Mouse (Mus musculus): ENCODE results near the gene Snta1. TPM values are rescaled to one million over a fixed set of nuclear protein-coding genes. Genes with fewer than 3 reads are reported as not detected.

The Snta1 gene
- polyA plus RNA-seq, 1 experiment from 2014 or later: 28.1 TPM

DNA sequence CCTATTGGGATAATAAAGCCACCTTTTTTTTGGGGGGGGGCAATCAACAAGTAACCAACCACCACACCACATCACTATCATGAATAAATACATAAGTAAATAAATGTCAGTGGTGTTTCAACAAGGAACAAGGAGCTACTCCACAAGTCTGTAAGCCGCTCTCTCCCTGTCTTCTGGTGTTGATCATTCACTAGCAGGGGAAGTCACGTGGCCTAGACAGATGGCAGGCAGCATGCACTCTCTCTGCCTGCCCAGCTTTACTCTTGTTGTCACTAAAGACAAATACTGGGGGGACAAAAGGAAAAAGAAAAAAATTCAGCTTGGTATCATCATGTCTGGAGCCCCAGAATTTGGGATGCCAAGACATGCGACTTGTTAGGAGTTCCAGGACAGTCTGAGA, 25.5 kb upstream of the Snta1 start:
- WGBS: 68% methylated on average over 3 of the region's 3 CpGs
- peaks cover 8% of the 10 kb centered on the region; the same call in 1 of the 2 replicates for H3K4me1 ChIP-seq
- H3K9me3 ChIP-seq: no peaks in the 10 kb centered on the region
- peaks cover 10% of the 10 kb centered on the region; the same call in 1 of the 2 replicates for H3K27me3 ChIP-seq (ENCODE audit: insufficient read depth, poor library complexity, severe bottlenecking)
- H3K36me3 ChIP-seq: no peaks in the 10 kb centered on the region
- no peak overlapping the region for H3K4me3 ChIP-seq
- no peak for DNase-seq (ENCODE audit: low spot score)
- no peak overlapping the region for H3K27ac ChIP-seq

DNA sequence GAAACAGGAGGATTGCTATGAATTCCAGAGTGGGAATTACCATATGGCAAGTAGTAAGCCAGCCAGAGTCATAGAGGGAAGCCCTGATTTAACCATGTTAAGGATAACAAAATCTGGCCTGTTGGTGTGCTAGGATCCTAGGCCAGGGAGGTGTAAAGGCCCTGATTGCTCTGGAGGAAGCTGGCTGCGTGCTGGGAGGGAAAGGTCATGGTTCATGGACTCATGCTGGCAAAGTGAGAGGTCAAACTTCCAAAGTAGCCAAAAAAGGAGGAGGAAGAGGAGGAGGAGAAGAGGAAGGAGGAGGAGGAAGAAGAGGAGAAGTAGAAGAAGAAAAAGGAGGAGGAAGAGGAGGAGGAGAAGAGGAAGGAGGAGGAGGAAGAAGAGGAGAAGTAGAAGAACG, 24.8 kb upstream of the Snta1 start:
- H3K4me3 ChIP-seq: no peak overlapping the region
- no peak for DNase-seq (ENCODE audit: low spot score)
- 66% methylated on average over 2 of the region's 2 CpGs for WGBS
- H3K4me1 ChIP-seq: peaks cover 9% of the 10 kb centered on the region
- no peaks in the 10 kb centered on the region for H3K36me3 ChIP-seq
- H3K27me3 ChIP-seq (ENCODE audit: insufficient read depth, poor library complexity, severe bottlenecking): peaks cover 17% of the 10 kb centered on the region
- H3K9me3 ChIP-seq: no peaks in the 10 kb centered on the region
- no peak overlapping the region for H3K27ac ChIP-seq

DNA sequence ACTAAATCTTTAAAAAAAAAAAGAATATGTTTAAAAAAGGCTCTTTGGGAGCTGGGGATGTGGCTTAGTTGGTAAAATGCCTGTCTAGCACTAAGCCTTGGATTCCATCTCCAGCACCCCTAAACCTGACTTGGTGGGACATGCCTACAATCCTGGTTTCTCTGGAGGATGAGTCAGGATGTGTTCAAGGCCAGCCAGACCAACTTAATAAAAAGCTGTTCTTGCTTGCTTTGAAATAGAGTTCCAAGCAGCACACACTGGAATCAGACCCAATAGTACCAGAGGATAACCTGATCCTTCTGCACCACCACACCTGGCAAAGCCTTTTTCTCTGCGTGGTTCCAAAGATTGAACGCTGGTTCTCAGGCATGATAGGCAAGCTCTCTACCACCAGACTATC, 22.7 kb upstream of the Snta1 start:
- whole genome bisulfite sequencing: 93% methylated on average over 2 of the region's 2 CpGs
- peaks cover 23% of the 10 kb centered on the region for H3K27me3 ChIP-seq (ENCODE audit: insufficient read depth, poor library complexity, severe bottlenecking)
- no peaks in the 10 kb centered on the region for H3K36me3 ChIP-seq
- peaks cover 18% of the 10 kb centered on the region for H3K4me1 ChIP-seq
- H3K27ac ChIP-seq: no peak overlapping the region
- no peaks in the 10 kb centered on the region for H3K9me3 ChIP-seq
- DNase-seq (ENCODE audit: low spot score): no peak
- H3K4me3 ChIP-seq: no peak overlapping the region

- peaks cover 18% of the 10 kb centered on the region for H3K4me1 ChIP-seq
- H3K27me3 ChIP-seq (ENCODE audit: insufficient read depth, poor library complexity, severe bottlenecking): peaks cover 23% of the 10 kb centered on the region
- no peak for DNase-seq (ENCODE audit: low spot score)
- WGBS: 17% methylated on average over 17 of the region's 17 CpGs
- H3K27ac ChIP-seq: peak overlapping the region; percentile 65
- no peaks in the 10 kb centered on the region for H3K36me3 ChIP-seq
- H3K4me3 ChIP-seq: peak overlapping the region; percentile 27; the same call in 1 of the 2 replicates
- no peaks in the 10 kb centered on the region for H3K9me3 ChIP-seq
Measured at GRCm38 (mm10) chr2:154427853-154428360, 20.0 kb upstream of the Snta1 start.

GRCm38 (mm10) chr2:154426905-154427852, 19.3 kb upstream of the Snta1 start:
- no peak for DNase-seq (ENCODE audit: low spot score)
- peak overlapping the region; percentile 92 for H3K27ac ChIP-seq
- 31% methylated on average over 11 of the region's 11 CpGs for WGBS

DNA sequence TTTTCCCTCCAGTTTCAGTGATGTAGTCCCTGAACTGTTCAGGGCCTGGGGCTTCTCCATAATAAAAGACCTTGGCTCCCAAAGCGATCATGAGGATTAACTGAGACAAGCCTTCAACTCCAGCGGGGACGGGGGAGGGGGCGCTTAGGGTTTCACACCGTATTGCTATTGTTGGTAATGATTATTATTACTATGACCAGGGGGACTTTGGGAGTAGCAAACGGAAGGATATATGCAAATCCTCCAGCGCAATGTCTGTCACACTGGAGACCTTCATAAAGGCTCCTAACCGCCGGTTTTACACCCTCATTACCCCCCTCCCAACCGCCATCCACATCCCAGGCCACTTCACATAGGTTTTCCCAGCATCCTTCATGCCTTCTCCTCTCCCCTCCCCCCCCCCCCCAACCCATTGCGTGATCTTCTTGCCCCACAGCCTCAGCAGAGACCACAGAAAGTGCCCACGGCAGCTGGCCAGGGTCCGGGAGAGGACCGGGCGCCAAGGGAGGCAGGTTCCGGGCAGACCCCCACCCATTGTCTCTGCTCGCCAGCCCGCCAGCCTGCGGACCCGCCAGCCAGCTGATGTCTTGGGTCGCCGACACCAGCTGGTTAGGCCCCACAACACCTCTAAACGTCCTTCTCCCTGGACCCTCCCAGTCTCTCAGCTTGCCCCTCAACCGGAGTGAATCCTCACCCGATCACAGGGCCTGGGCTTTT, 18.4 kb upstream of the Snta1 start:
- H3K27ac ChIP-seq: peak overlapping the region; percentile 92
- peaks cover 23% of the 10 kb centered on the region for H3K27me3 ChIP-seq (ENCODE audit: insufficient read depth, poor library complexity, severe bottlenecking)
- WGBS: 4% methylated on average over 25 of the region's 25 CpGs
- peak overlapping the region; percentile 64 for H3K4me3 ChIP-seq
- no peaks in the 10 kb centered on the region for H3K36me3 ChIP-seq
- no peaks in the 10 kb centered on the region for H3K9me3 ChIP-seq
- no peak for DNase-seq (ENCODE audit: low spot score)
- peaks cover 21% of the 10 kb centered on the region for H3K4me1 ChIP-seq

More at GRCm38 (mm10) chr2:154426905-154427852, 19.3 kb upstream of the Snta1 start:
- Histone ChIP-seq H3K4me3 (peak overlapping the region; percentile 64), H3K36me3 (no peaks in the 10 kb centered on the region), H3K27me3 (ENCODE audit: insufficient read depth, poor library complexity, severe bottlenecking) (peaks cover 23% of the 10 kb centered on the region), H3K9me3 (no peaks in the 10 kb centered on the region), H3K4me1 (peaks cover 18% of the 10 kb centered on the region)

DNA sequence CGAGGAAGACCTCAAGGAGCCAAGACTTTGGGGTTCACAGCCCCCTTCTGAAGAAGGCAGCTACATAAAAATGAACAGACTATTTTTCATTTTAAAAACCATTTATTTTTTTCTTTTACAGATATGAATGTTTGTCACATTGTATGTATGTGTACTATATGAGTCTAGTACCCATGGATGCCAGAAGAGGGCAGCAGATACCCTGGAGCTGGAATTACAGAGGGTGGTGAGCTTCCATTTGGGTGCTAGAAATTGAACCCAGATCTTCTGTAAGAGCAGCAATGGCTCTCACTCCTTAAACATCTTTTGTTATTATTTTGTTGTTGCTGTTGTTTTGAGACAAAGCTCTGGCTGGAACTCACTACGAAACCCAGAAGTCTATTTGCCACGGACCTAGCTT, 17.6 kb upstream of the Snta1 start:
- no peak overlapping the region for H3K27ac ChIP-seq
- H3K36me3 ChIP-seq: no peaks in the 10 kb centered on the region
- H3K4me1 ChIP-seq: peaks cover 27% of the 10 kb centered on the region
- peaks cover 23% of the 10 kb centered on the region for H3K27me3 ChIP-seq (ENCODE audit: insufficient read depth, poor library complexity, severe bottlenecking)
- 86% methylated on average over 3 of the region's 3 CpGs for WGBS
- H3K9me3 ChIP-seq: no peaks in the 10 kb centered on the region
- no peak for DNase-seq (ENCODE audit: low spot score)
- H3K4me3 ChIP-seq: no peak overlapping the region

DNA sequence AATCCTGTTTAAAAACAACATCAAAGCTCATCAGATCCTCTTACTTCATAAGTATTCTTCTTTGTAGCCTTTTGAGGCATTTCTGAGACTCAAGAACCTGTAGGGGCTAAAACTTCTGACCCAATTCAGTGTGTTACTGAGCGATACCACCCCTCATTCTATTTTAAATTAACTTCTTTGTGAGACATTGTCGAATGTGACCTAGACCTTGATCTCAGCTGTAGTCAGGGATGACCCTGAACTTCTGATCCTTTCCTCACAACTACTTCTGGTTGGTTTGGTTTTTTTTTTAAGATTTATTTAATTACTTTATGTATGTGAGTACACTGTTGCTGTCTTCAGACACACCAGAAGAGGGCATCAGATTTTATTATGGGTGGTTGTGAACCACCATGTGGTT, 15.6 kb upstream of the Snta1 start:
- WGBS: 86% methylated on average over 2 of the region's 2 CpGs
- Histone ChIP-seq H3K4me1 (peaks cover 27% of the 10 kb centered on the region), H3K9me3 (no peaks in the 10 kb centered on the region)

GRCm38 (mm10) chr2:154422181-154422580, 14.3 kb upstream of the Snta1 start:
- DNase-seq (ENCODE audit: low spot score): no peak
- H3K27me3 ChIP-seq (ENCODE audit: insufficient read depth, poor library complexity, severe bottlenecking): peaks cover 2% of the 10 kb centered on the region
- peaks cover 17% of the 10 kb centered on the region for H3K4me1 ChIP-seq
- no peaks in the 10 kb centered on the region for H3K36me3 ChIP-seq
- H3K4me3 ChIP-seq: no peak overlapping the region
- no peaks in the 10 kb centered on the region for H3K9me3 ChIP-seq
- H3K27ac ChIP-seq: no peak overlapping the region
- WGBS: 76% methylated on average over 5 of the region's 5 CpGs

More for the DNA sequence above, 15.6 kb upstream of the Snta1 start:
- no peak overlapping the region for H3K4me3 ChIP-seq
- no peak for DNase-seq (ENCODE audit: low spot score)
- H3K27me3 ChIP-seq (ENCODE audit: insufficient read depth, poor library complexity, severe bottlenecking): peaks cover 15% of the 10 kb centered on the region
- no peak overlapping the region for H3K27ac ChIP-seq
- H3K36me3 ChIP-seq: no peaks in the 10 kb centered on the region

- no peaks in the 10 kb centered on the region for H3K27me3 ChIP-seq (ENCODE audit: insufficient read depth, poor library complexity, severe bottlenecking)
- 41% methylated on average over 7 of the region's 7 CpGs for WGBS
- no peak overlapping the region for H3K4me3 ChIP-seq
- H3K36me3 ChIP-seq: no peaks in the 10 kb centered on the region
- H3K4me1 ChIP-seq: peaks cover 9% of the 10 kb centered on the region
- DNase-seq (ENCODE audit: low spot score): no peak
- no peak overlapping the region for H3K27ac ChIP-seq
- H3K9me3 ChIP-seq: no peaks in the 10 kb centered on the region
Measured at GRCm38 (mm10) chr2:154420942-154421731, 13.2 kb upstream of the Snta1 start.

GRCm38 (mm10) chr2:154419631-154420515, 12.0 kb upstream of the Snta1 start:
- peaks cover 9% of the 10 kb centered on the region for H3K4me1 ChIP-seq
- no peak for DNase-seq (ENCODE audit: low spot score)
- H3K27ac ChIP-seq: no peak overlapping the region
- no peaks in the 10 kb centered on the region for H3K36me3 ChIP-seq
- WGBS: 85% methylated on average over 9 of the region's 9 CpGs
- H3K9me3 ChIP-seq: no peaks in the 10 kb centered on the region
- H3K27me3 ChIP-seq (ENCODE audit: insufficient read depth, poor library complexity, severe bottlenecking): no peaks in the 10 kb centered on the region
- no peak overlapping the region for H3K4me3 ChIP-seq

GRCm38 (mm10) chr2:154418001-154418400, 10.1 kb upstream of the Snta1 start:
- no peaks in the 10 kb centered on the region for H3K9me3 ChIP-seq
- H3K4me1 ChIP-seq: peaks cover 9% of the 10 kb centered on the region
- no peak overlapping the region for H3K27ac ChIP-seq
- H3K4me3 ChIP-seq: no peak overlapping the region
- no peaks in the 10 kb centered on the region for H3K36me3 ChIP-seq
- 87% methylated on average over 7 of the region's 7 CpGs for WGBS
- no peak for DNase-seq (ENCODE audit: low spot score)
- no peaks in the 10 kb centered on the region for H3K27me3 ChIP-seq (ENCODE audit: insufficient read depth, poor library complexity, severe bottlenecking)

All from heart, embryonic 10.5 days (tissue).